Mouse (Mus musculus) intestine, embryonic 15.5 days (tissue): ENCODE results near the gene Parn. TPM values are rescaled to one million over a fixed set of nuclear protein-coding genes. Genes with fewer than 3 reads are reported as not detected.

ENCODE experiments used
- ATAC-seq: fragments of 200-750 bp; cut with Nextera tagmentation; 2 replicates; pipeline ENCODE4 v1.8.0; 2017; ENCODE audit warnings: moderate TSS enrichment, moderate library complexity
- H3K27ac ChIP-seq: fragments of 300-500 bp; sonication (generic); 2 replicates; pipeline ENCODE4 v1.5.1; 2015; ENCODE audit warnings: mild to moderate bottlenecking, inconsistent platforms
- H3K27me3 ChIP-seq: fragments of 300-500 bp; sonication (generic); replicated peaks from 2 replicates; pipeline ENCODE4 v1.6.1; 2015; ENCODE audit warnings: inconsistent platforms
- H3K36me3 ChIP-seq: fragments of 300-500 bp; sonication (generic); 2 replicates; pipeline ENCODE4 v1.6.1; 2015; ENCODE audit warnings: inconsistent platforms
- H3K4me1 ChIP-seq: fragments of 300-500 bp; sonication (generic); replicated peaks from 2 replicates; pipeline ENCODE4 v1.6.1; 2015; ENCODE audit warnings: inconsistent platforms
- H3K4me2 ChIP-seq: fragments of 300-500 bp; sonication (generic); replicated peaks from 2 replicates; pipeline ENCODE4 v1.6.1; 2015; ENCODE audit warnings: mild to moderate bottlenecking, inconsistent platforms
- H3K4me3 ChIP-seq: fragments of 300-500 bp; sonication (generic); replicated peaks from 2 replicates; pipeline ENCODE4 v1.5.1; 2015; ENCODE audit warnings: inconsistent platforms
- H3K9ac ChIP-seq: fragments of 300-500 bp; sonication (generic); 2 replicates; pipeline ENCODE4 v1.6.1; 2015; ENCODE audit warnings: inconsistent platforms
- H3K9me3 ChIP-seq: fragments of 300-500 bp; sonication (generic); 2 replicates; pipeline ENCODE4 v1.6.1; 2016; ENCODE audit warnings: inconsistent platforms
- WGBS: fragments of 180-500 bp; shearing (Covaris S2); methylation state at CpG from one replicate; pipeline ENCODE4 v1.1.7; 2015; 5-methylcytosine and 5-hydroxymethylcytosine counted together
- polyA plus RNA-seq: library from polyadenylated mRNA; unstranded; fragments of >200 nt; fragmentation: Nextera tagmentation; extraction: Ambion mirVana; gene quantifications from 2 replicates; pipeline ENCODE4 v1.2.1, GENCODE M21; 2015

The Parn gene
- polyA plus RNA-seq = 38.6 and 38.7 TPM in 2 replicates

DNA sequence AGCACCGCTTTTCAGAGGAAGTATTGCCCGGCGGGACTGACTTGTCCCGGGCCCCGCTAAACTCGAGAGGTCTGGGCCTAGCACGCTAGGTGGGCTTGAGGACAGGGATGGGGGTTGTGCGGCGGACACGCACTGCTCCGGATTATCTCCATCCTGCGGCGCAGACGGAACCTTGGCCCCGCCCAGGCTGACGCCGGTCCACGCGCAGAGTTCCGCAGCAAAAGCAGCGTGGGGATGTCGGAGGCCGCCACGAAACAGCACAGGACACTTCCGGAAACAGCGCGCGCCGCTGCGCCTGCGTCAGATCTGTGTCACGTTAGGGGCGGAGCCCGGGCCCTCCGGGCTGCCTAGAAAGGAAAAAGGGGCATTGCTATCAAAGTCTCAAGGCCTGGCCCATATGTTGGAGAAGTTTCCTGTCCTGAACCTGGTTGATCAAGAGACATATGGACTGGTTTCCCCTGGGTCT, at the start of gene Parn:
Parn (minus strand) TSS at position 293 of the 466 bp plus-strand sequence.
- under 1% methylated on average over 35 of the region's 35 CpGs for WGBS

GRCm38 (mm10) chr16:13716821-13717553, 49.0 kb upstream of the Parn start:
- no peak for ATAC-seq
- H3K4me2 ChIP-seq = no peak overlapping the region

More for the DNA sequence above, at the start of gene Parn:
- peaks cover 3% of the 10 kb centered on the region; the same call in 1 of the 2 replicates for H3K36me3 ChIP-seq
- peak within 1 kb of the TSS; percentile 58 for H3K27ac ChIP-seq
- H3K4me3 ChIP-seq = peak within 1 kb of the TSS; percentile 81
- no peaks in the 10 kb centered on the region for H3K27me3 ChIP-seq
- peak within 1 kb of the TSS; percentile 76 for H3K9ac ChIP-seq
- peak within 1 kb of the TSS; percentile 78 for H3K4me2 ChIP-seq
- H3K4me1 ChIP-seq = peaks cover 8% of the 10 kb centered on the region; the same call in 1 of the 2 replicates
- no peaks in the 10 kb centered on the region for H3K9me3 ChIP-seq
- peak; percentile 89 for ATAC-seq

GRCm38 (mm10) chr16:13714910-13715309, 46.9 kb upstream of the Parn start:
- 58% methylated on average over 3 of the region's 3 CpGs for WGBS
- Histone ChIP-seq H3K4me2 (no peak overlapping the region), H3K36me3 (no peaks in the 10 kb centered on the region), H3K27ac (peak overlapping the region; percentile 85), H3K4me1 (0 out of 2 replicates have a peak, but pooled peaks cover 3% of the 10 kb centered on the region), H3K9ac (no peak overlapping the region), H3K4me3 (no peak overlapping the region), H3K9me3 (no peaks in the 10 kb centered on the region), H3K27me3 (no peaks in the 10 kb centered on the region)
- ATAC-seq = peak; percentile 97

More at GRCm38 (mm10) chr16:13716821-13717553, 49.0 kb upstream of the Parn start:
- Histone ChIP-seq H3K4me3 (no peak overlapping the region), H3K9me3 (no peaks in the 10 kb centered on the region), H3K36me3 (no peaks in the 10 kb centered on the region), H3K4me1 (0 out of 2 replicates have a peak, but pooled peaks cover 3% of the 10 kb centered on the region), H3K27me3 (no peaks in the 10 kb centered on the region), H3K27ac (no peak overlapping the region), H3K9ac (no peak overlapping the region)
- WGBS = 70% methylated on average over 2 of the region's 2 CpGs

GRCm38 (mm10) chr16:13704676-13705075, 36.7 kb upstream of the Parn start:
- 91% methylated on average over 10 of the region's 10 CpGs for WGBS
- Histone ChIP-seq H3K9me3 (no peaks in the 10 kb centered on the region), H3K4me1 (no peaks in the 10 kb centered on the region), H3K4me2 (no peak overlapping the region), H3K36me3 (peaks cover 13% of the 10 kb centered on the region; the same call in 1 of the 2 replicates), H3K27me3 (no peaks in the 10 kb centered on the region), H3K4me3 (no peak overlapping the region), H3K27ac (no peak overlapping the region), H3K9ac (no peak overlapping the region)
- no peak for ATAC-seq

GRCm38 (mm10) chr16:13702184-13702583, 34.2 kb upstream of the Parn start:
- no peak overlapping the region for H3K4me2 ChIP-seq
- H3K36me3 ChIP-seq = peaks cover 23% of the 10 kb centered on the region

GRCm38 (mm10) chr16:13698998-13699397, 31.0 kb upstream of the Parn start:
- Histone ChIP-seq H3K9ac (no peak overlapping the region), H3K4me2 (no peak overlapping the region), H3K9me3 (no peaks in the 10 kb centered on the region), H3K27me3 (no peaks in the 10 kb centered on the region), H3K4me1 (no peaks in the 10 kb centered on the region), H3K4me3 (no peak overlapping the region), H3K27ac (no peak overlapping the region), H3K36me3 (peaks cover 23% of the 10 kb centered on the region)
- WGBS = 90% methylated on average over 7 of the region's 7 CpGs
- ATAC-seq = no peak

More at GRCm38 (mm10) chr16:13702184-13702583, 34.2 kb upstream of the Parn start:
- Histone ChIP-seq H3K27me3 (no peaks in the 10 kb centered on the region), H3K4me3 (no peak overlapping the region), H3K9me3 (no peaks in the 10 kb centered on the region), H3K9ac (no peak overlapping the region), H3K4me1 (no peaks in the 10 kb centered on the region), H3K27ac (no peak overlapping the region)
- ATAC-seq = no peak
- 92% methylated on average over 7 of the region's 7 CpGs for WGBS

DNA sequence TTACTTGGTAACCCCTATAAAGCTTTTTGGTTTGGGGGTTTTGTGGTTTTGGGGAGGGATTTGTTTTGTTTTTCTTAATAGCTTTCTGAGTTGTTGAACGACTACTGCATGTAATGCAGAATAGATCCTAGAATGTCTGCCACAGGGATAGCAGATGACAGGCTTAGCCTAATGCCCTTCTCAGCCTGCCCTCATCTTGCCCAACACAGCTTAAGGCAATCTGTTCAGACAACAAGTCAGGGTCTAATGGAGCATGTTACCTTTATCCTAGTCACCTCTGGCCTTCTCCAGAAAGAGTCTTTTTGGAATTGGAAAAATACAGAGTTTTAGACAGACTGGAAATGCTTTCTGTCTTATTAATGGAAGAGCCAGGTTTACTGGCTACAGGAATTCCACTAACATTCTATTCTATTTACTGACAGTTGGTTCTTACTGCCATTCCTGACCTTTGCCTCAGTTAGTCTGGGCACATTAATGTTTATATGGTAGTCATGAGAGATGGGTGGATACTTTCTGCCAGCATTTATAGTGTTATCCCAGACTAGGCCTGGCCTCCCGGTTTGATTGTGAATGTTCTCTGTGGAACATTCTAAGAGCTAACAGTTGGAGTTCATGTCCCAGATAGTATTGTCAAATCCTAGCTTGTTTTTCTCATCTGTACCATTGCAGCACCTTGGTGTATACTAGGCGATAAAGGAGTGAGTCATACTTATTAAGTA, 10.8 kb upstream of the Parn start:
- Histone ChIP-seq H3K4me3 (no peak overlapping the region), H3K4me2 (no peak overlapping the region), H3K27me3 (no peaks in the 10 kb centered on the region), H3K27ac (no peak overlapping the region), H3K9me3 (no peaks in the 10 kb centered on the region), H3K9ac (no peak overlapping the region), H3K36me3 (peaks cover 16% of the 10 kb centered on the region; the same call in 1 of the 2 replicates), H3K4me1 (no peaks in the 10 kb centered on the region)
- ATAC-seq = no peak
- WGBS = 90% methylated on average over 3 of the region's 3 CpGs

- no peak overlapping the region for H3K9ac ChIP-seq
- no peak overlapping the region for H3K4me3 ChIP-seq
- peaks cover 16% of the 10 kb centered on the region; the same call in 1 of the 2 replicates for H3K36me3 ChIP-seq
- H3K9me3 ChIP-seq = no peaks in the 10 kb centered on the region
- no peak for ATAC-seq
- no peaks in the 10 kb centered on the region for H3K27me3 ChIP-seq
- no peaks in the 10 kb centered on the region for H3K4me1 ChIP-seq
- H3K4me2 ChIP-seq = no peak overlapping the region
- WGBS = 89% methylated on average over 3 of the region's 3 CpGs
- no peak overlapping the region for H3K27ac ChIP-seq
These were observed 6.5 kb upstream of the Parn start for GRCm38 (mm10) chr16:13674511-13674910.

GRCm38 (mm10) chr16:13673114-13673513, 5.1 kb upstream of the Parn start:
- ATAC-seq = no peak
- H3K27ac ChIP-seq = no peak overlapping the region
- no peak overlapping the region for H3K9ac ChIP-seq
- no peaks in the 10 kb centered on the region for H3K9me3 ChIP-seq
- no peaks in the 10 kb centered on the region; the same call in 1 of the 2 replicates for H3K4me1 ChIP-seq
- H3K27me3 ChIP-seq = no peaks in the 10 kb centered on the region
- peak overlapping the region; percentile 60 for H3K4me2 ChIP-seq
- H3K36me3 ChIP-seq = peaks cover 16% of the 10 kb centered on the region; the same call in 1 of the 2 replicates
- WGBS = 70% methylated on average over 5 of the region's 5 CpGs
- peak overlapping the region; percentile 87; the same call in 1 of the 2 replicates for H3K4me3 ChIP-seq

GRCm38 (mm10) chr16:13672386-13672898, 4.5 kb upstream of the Parn start:
- ATAC-seq = peak; percentile 76
- under 1% methylated on average over 20 of the region's 20 CpGs for WGBS

DNA sequence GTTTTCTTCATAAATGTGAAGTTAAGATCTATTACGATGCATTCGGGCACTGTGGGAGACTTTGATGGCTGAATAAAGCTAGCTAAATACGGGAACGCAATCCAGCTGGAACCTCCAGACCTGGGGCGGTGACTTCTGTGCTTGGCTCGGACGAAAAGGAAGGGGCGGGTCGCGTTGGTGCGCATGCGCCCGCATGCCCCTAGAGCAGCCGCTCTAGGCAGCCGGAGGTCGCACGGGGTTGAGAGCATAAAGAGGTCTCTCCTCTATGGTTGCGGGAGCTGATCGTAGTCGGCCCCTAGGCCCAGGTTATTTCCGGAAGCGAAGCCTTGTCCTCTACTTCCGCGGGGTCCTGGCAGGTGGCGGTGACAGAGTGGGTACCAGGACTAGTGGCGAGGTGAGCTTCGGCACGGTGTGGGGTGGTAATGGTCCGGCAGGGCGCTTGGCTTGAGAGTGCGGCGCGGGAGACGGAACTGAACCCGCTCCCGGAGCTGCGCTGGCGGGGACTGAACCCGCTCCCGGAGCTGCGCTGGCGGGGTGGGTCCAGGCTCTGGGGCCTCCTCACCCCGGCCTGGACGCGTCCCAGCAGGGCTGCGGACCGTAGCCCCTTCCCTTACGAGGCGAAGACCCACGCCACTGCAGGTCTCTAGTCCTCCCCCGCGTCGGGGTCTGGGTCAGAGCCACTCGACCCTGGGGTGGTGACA, 3.9 kb upstream of the Parn start, which contains the start of the genes Bfar and 3110001I22Rik:
Bfar (plus strand) TSS at position 174 of the 701 bp plus-strand sequence.
3110001I22Rik (plus strand) TSS at position 245 of the 701 bp plus-strand sequence.
- H3K27me3 ChIP-seq = no peaks in the 10 kb centered on the region
- H3K4me1 ChIP-seq = peaks cover 7% of the 10 kb centered on the region; the same call in 1 of the 2 replicates
- peak within 1 kb of the TSS; percentile 81 for H3K27ac ChIP-seq
- H3K4me3 ChIP-seq = peak within 1 kb of the TSS; percentile 87
- ATAC-seq = peak; percentile 92
- WGBS = under 1% methylated on average over 54 of the region's 54 CpGs
- H3K9ac ChIP-seq = peak within 1 kb of the TSS; percentile 86
- H3K4me2 ChIP-seq = peak within 1 kb of the TSS; percentile 60
- no peaks in the 10 kb centered on the region for H3K9me3 ChIP-seq
- H3K36me3 ChIP-seq = peaks cover 7% of the 10 kb centered on the region; the same call in 1 of the 2 replicates

More at GRCm38 (mm10) chr16:13672386-13672898, 4.5 kb upstream of the Parn start:
- Histone ChIP-seq H3K36me3 (peaks cover 13% of the 10 kb centered on the region; the same call in 1 of the 2 replicates), H3K27ac (peak overlapping the region; percentile 81), H3K4me3 (peak overlapping the region; percentile 87), H3K9me3 (no peaks in the 10 kb centered on the region), H3K9ac (peak overlapping the region; percentile 86), H3K27me3 (no peaks in the 10 kb centered on the region), H3K4me2 (peak overlapping the region; percentile 60), H3K4me1 (peaks cover 1% of the 10 kb centered on the region; the same call in 1 of the 2 replicates)
